Mouse (Mus musculus) bone marrow, adult 2 months (tissue): Measurements from ENCODE around the gene Dok5.

Experiments used
- CTCF ChIP-seq: fragments of 200-500 bp; IDR thresholded peaks from 2 replicates; pipeline ENCODE4 v1.5.1; 2011; ENCODE audit warnings: low read length, control low read depth; ENCODE audit not compliant: control insufficient read depth, insufficient read depth
- POLR2A ChIP-seq: fragments of 200-500 bp; IDR thresholded peaks from 2 replicates; pipeline ENCODE4 v1.6.1; 2011; ENCODE audit warnings: low read depth, mild to moderate bottlenecking, control low read depth, low read length, borderline replicate concordance; ENCODE audit not compliant: control insufficient read depth

DNA sequence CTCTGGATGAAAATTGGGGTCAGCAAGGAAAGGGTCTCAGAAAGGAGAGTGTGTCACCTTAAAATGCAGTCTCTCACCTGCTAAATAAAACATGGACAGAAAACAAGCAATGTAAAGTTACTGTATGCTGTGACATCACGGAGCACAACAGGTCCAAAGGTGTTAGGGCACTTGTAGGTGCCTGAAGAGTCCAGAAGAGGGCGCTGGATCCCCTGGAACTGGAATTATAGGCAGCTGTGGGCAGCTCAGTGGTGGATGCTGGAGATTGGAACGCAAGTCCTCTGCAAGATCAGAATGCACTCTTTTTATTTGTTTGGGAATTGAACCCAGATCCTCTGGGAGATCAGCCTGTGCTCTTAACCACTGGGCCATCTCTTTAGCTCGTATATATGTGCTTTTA, 129.0 kb downstream of the Dok5 start:
- TF ChIP-seq POLR2A (no peak), CTCF (no peak)
